In genomic region chr4:87844668-87845210, GRCm38 (mm10) we compare ENCODE assay signal across 19 mouse cellular contexts.
DNase-seq lines count a peak whose midpoint lies in the region; ATAC-seq lines count a peak whose summit lies in the region.
"Had no signal": no experiment of that assay in that cellular context is flagged by ENCODE, and none has a peak within 500 bp of the region (broad histone marks: within the 10 kb centered on the region; RNA-seq: fewer than 3 reads in every experiment).

No protein-coding gene starts in this region.

- H3K27me3 ChIP-seq in forebrain, embryonic 13.5 days = no peaks in the 10 kb centered on the region
- H3K27me3 ChIP-seq in forebrain, embryonic 11.5 days (ENCODE audit: control insufficient read depth, insufficient read depth, low read length) = no peaks in the 10 kb centered on the region
- H3K27me3 ChIP-seq in hindbrain, embryonic 12.5 days = no peaks in the 10 kb centered on the region
- H3K27me3 ChIP-seq in hindbrain, embryonic 14.5 days (ENCODE audit: control insufficient read depth, insufficient read depth, low read length) = no peaks in the 10 kb centered on the region
- no peaks in the 10 kb centered on the region for H3K27me3 ChIP-seq in forebrain, embryonic 16.5 days (replicated peaks; ENCODE audit: control insufficient read depth, insufficient read depth, low read length)
- H3K27me3 ChIP-seq: embryonic facial prominence, embryonic 13.5 days; limb, embryonic 13.5 days; lung, embryonic 15.5 days had no signal

- H3K4me3 ChIP-seq in forebrain, embryonic 13.5 days = no peak overlapping the region
- H3K4me3 ChIP-seq in forebrain, embryonic 11.5 days (ENCODE audit: low read depth, low read length) = no peak overlapping the region
- no peak overlapping the region for H3K4me3 ChIP-seq in hindbrain, embryonic 12.5 days
- H3K4me3 ChIP-seq in hindbrain, embryonic 14.5 days (replicated peaks; ENCODE audit: low read length) = no peak overlapping the region
- no peak overlapping the region for H3K4me3 ChIP-seq in forebrain, embryonic 16.5 days (replicated peaks; ENCODE audit: low read length)
- H3K4me3 ChIP-seq: embryonic facial prominence, embryonic 13.5 days; limb, embryonic 13.5 days; lung, embryonic 15.5 days; midbrain, embryonic 10.5 days had no signal

- no peak overlapping the region for H3K4me2 ChIP-seq in forebrain, embryonic 13.5 days
- H3K4me2 ChIP-seq in forebrain, embryonic 11.5 days (ENCODE audit: low read depth, low read length, severe bottlenecking) = no peak overlapping the region
- no peak overlapping the region for H3K4me2 ChIP-seq in hindbrain, embryonic 12.5 days (replicated peaks)
- no peak overlapping the region for H3K4me2 ChIP-seq in hindbrain, embryonic 14.5 days (replicated peaks)
- no peak overlapping the region for H3K4me2 ChIP-seq in forebrain, embryonic 16.5 days (ENCODE audit: low read length)
- H3K4me2 ChIP-seq: embryonic facial prominence, embryonic 13.5 days; limb, embryonic 13.5 days; lung, embryonic 15.5 days had no signal

- H3K27ac ChIP-seq in forebrain, embryonic 13.5 days = peak overlapping the region; percentile 25
- H3K27ac ChIP-seq in forebrain, embryonic 11.5 days (ENCODE audit: low read depth, low read length) = no peak overlapping the region
- H3K27ac ChIP-seq in hindbrain, embryonic 12.5 days = peak overlapping the region; percentile 17; the same call in 1 of the 2 replicates
- H3K27ac ChIP-seq in hindbrain, embryonic 14.5 days = no peak overlapping the region
- no peak overlapping the region for H3K27ac ChIP-seq in forebrain, embryonic 16.5 days (ENCODE audit: low read length)
- H3K27ac ChIP-seq: embryonic facial prominence, embryonic 13.5 days; limb, embryonic 13.5 days; liver, embryonic 14.5 days; lung, embryonic 15.5 days; macrophage; midbrain, embryonic 10.5 days had no signal

- H3K4me1 ChIP-seq in forebrain, embryonic 13.5 days = peaks cover 17% of the 10 kb centered on the region
- peaks cover 2% of the 10 kb centered on the region; the same call in 1 of the 2 replicates for H3K4me1 ChIP-seq in forebrain, embryonic 11.5 days (replicated peaks; ENCODE audit: control insufficient read depth, insufficient read depth, low read length)
- H3K4me1 ChIP-seq in hindbrain, embryonic 12.5 days = peaks cover 11% of the 10 kb centered on the region; the same call in 1 of the 2 replicates
- peaks cover 9% of the 10 kb centered on the region; the same call in 1 of the 2 replicates for H3K4me1 ChIP-seq in hindbrain, embryonic 14.5 days (replicated peaks; ENCODE audit: control insufficient read depth, insufficient read depth, low read length)
- H3K4me1 ChIP-seq in forebrain, embryonic 16.5 days (replicated peaks; ENCODE audit: control insufficient read depth, insufficient read depth, low read length) = peaks cover 6% of the 10 kb centered on the region
- H3K4me1 ChIP-seq: embryonic facial prominence, embryonic 13.5 days; lung, embryonic 15.5 days; midbrain, embryonic 10.5 days had no signal

- H3K9me3 ChIP-seq in forebrain, embryonic 13.5 days (replicated peaks) = no peaks in the 10 kb centered on the region
- no peaks in the 10 kb centered on the region for H3K9me3 ChIP-seq in forebrain, embryonic 11.5 days (ENCODE audit: control insufficient read depth, low read length)
- no peaks in the 10 kb centered on the region for H3K9me3 ChIP-seq in hindbrain, embryonic 12.5 days (replicated peaks)
- no peaks in the 10 kb centered on the region for H3K9me3 ChIP-seq in hindbrain, embryonic 14.5 days (ENCODE audit: control insufficient read depth, low read length)
- no peaks in the 10 kb centered on the region for H3K9me3 ChIP-seq in forebrain, embryonic 16.5 days (ENCODE audit: control insufficient read depth, low read length)
- H3K9me3 ChIP-seq: embryonic facial prominence, embryonic 13.5 days; G1E; limb, embryonic 13.5 days; lung, embryonic 15.5 days; midbrain, embryonic 10.5 days had no signal

- H3K36me3 ChIP-seq in forebrain, embryonic 13.5 days (ENCODE audit: poor library complexity, severe bottlenecking) = peaks cover 15% of the 10 kb centered on the region
- H3K36me3 ChIP-seq in forebrain, embryonic 11.5 days (ENCODE audit: control insufficient read depth, insufficient read depth, low read length) = no peaks in the 10 kb centered on the region
- peaks cover 13% of the 10 kb centered on the region for H3K36me3 ChIP-seq in hindbrain, embryonic 12.5 days
- peaks cover 14% of the 10 kb centered on the region for H3K36me3 ChIP-seq in hindbrain, embryonic 14.5 days (replicated peaks; ENCODE audit: control insufficient read depth, insufficient read depth)
- H3K36me3 ChIP-seq in forebrain, embryonic 16.5 days (ENCODE audit: control insufficient read depth, insufficient read depth) = no peaks in the 10 kb centered on the region
- H3K36me3 ChIP-seq: lung, embryonic 15.5 days had no signal

- DNase-seq in forebrain, embryonic 11.5 days (ENCODE audit: low spot score) = no peak
- no peak for DNase-seq in hindbrain, embryonic 14.5 days (ENCODE audit: low spot score)
- DNase-seq in 3T3-L1 (ENCODE audit: low read depth, low spot score) = peak; percentile 11
- no peak for DNase-seq in lung, postnatal 25 days (ENCODE audit: low spot score)
- DNase-seq: adrenal gland, postnatal 25 days; cerebellum, adult 11-12 months; cerebellum, postnatal 14 days; gastrocnemius, postnatal 14 days had no signal

- ATAC-seq in forebrain, embryonic 13.5 days = peak; percentile 45; the same call in 1 of the 2 replicates
- ATAC-seq in forebrain, embryonic 11.5 days (replicated peaks; ENCODE audit: low FRiP score) = no peak
- ATAC-seq in hindbrain, embryonic 12.5 days (ENCODE audit: low FRiP score) = 0 out of 2 replicates have a peak, but pooled peaks have one; percentile 48
- no peak for ATAC-seq in hindbrain, embryonic 14.5 days (ENCODE audit: low FRiP score)
- ATAC-seq in forebrain, embryonic 16.5 days = peak; percentile 40; the same call in 1 of the 2 replicates
- ATAC-seq: intestine, postnatal 0 days had no signal

- H3K9ac ChIP-seq in forebrain, embryonic 13.5 days = no peak overlapping the region; the same call in 1 of the 2 replicates
- no peak overlapping the region for H3K9ac ChIP-seq in forebrain, embryonic 11.5 days (ENCODE audit: low read length)
- H3K9ac ChIP-seq in hindbrain, embryonic 12.5 days = no peak overlapping the region
- no peak overlapping the region for H3K9ac ChIP-seq in hindbrain, embryonic 14.5 days
- no peak overlapping the region for H3K9ac ChIP-seq in forebrain, embryonic 16.5 days (replicated peaks; ENCODE audit: low read depth, low read length)
- H3K9ac ChIP-seq: embryonic facial prominence, embryonic 13.5 days; limb, embryonic 13.5 days; liver, embryonic 14.5 days; lung, embryonic 15.5 days had no signal

- WGBS in forebrain, embryonic 13.5 days = 44% methylated on average over 6 of the region's 6 CpGs
- 70% methylated on average over 6 of the region's 6 CpGs for WGBS in forebrain, embryonic 11.5 days
- WGBS in hindbrain, embryonic 12.5 days = 75% methylated on average over 6 of the region's 6 CpGs
- 67% methylated on average over 6 of the region's 6 CpGs for WGBS in hindbrain, embryonic 14.5 days
- 42% methylated on average over 6 of the region's 6 CpGs for WGBS in forebrain, embryonic 16.5 days

Comparison
In these comparisons a context has a peak if more than half of its experiments do, and no peak if none do; other contexts are left out.
1. ATAC-seq: peak in forebrain, embryonic 13.5 days (single experiment), hindbrain, embryonic 12.5 days (single experiment) and forebrain, embryonic 16.5 days (single experiment); none in forebrain, embryonic 11.5 days (single experiment) and hindbrain, embryonic 14.5 days (single experiment).
2. H3K27ac ChIP-seq: peak in forebrain, embryonic 13.5 days (single experiment) and hindbrain, embryonic 12.5 days (single experiment); none in forebrain, embryonic 11.5 days (single experiment), hindbrain, embryonic 14.5 days (single experiment) and forebrain, embryonic 16.5 days (single experiment).